Mouse (Mus musculus): ENCODE measurements around the gene Stx16. TPM values are rescaled to one million over a fixed set of nuclear protein-coding genes. Genes with fewer than 3 reads are reported as not detected.
A peak's percentile ranks its signal among the peaks of the same experiment; 100 is the strongest.

The Stx16 gene
- 67.1 and 79.4 TPM in 2 replicates for polyA plus RNA-seq (2012; rRNA removed)

DNA sequence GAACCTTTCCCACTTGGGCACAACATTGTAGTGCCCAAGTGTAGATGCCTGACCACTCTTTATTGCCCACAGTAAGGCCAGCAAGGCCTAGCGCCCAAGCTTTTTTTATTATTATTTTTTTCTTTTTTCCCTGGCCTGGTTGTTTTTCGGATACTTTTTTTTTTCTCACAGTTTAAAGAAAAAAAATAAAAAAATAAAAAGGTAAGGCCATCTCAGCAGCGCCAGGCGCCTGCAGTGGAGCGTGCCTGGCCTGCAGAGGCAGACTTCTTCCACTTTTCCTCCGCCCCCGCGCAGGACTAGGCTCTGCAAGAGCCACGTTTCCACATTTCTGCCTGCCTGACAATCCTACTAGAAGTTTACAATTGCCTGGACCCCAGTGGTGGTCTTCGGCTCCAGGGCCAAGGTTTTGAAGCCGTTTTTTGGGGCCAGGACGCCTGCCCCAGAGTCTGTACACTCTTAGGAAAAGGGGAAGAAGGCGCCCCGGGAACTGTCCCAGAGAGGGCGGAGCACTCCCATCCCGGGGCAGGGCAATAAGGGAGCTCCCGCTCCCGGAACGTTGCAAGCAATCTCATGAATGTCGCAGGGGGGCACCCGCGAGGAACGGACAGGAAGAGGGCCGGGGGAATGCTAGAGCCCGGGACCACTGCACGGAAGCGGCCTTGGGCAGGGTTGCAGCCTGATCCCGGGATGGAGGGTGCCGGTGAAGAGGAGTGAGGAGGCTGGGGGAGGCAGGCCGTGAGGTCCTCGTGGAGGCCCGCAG lies at the start of gene Stx16:
Gene Stx16 (plus strand): TSS at position 636 of the 760 bp plus-strand sequence.
- Histone ChIP-seq H3K27ac (ENCODE audit: insufficient read depth, low read length) (peak within 1 kb of the TSS; percentile 89), H3K4me1 (ENCODE audit: control insufficient read depth, insufficient read depth, low read length) (peaks cover 2% of the 10 kb centered on the region; the same call in 1 of the 2 replicates), H3K4me3 (ENCODE audit: insufficient read depth, low read length) (peak within 1 kb of the TSS; percentile 85)
- TF ChIP-seq CTCF (IDR thresholded peaks at IDR 0.05; ENCODE audit: extremely low read depth, insufficient read depth, low read length) = no peak
- TF ChIP-seq POLR2A (IDR thresholded peaks at IDR 0.05; ENCODE audit: extremely low read depth, insufficient read depth, low read length) = peak; percentile 64; the same call in 1 of the 2 replicates

DNA sequence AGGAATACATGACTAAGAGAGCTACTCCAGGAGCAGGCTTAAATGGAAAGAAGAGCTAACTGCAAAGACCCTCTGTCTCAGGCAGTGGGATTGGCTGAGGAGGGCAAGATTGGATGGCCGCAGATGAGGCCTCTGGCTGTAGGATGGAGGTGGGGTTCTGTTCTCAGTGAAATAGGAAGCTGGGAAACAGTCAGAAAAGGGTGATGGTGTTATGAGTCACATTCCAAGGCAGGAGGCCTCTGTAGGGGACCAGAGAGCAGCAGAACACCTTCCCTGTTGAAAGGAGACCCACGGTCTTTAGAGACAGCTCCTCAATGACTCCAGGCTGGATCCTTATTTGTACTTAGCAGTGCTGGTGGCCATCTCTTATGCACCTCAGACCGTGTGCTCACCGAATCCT lies 49.7 kb upstream of the Stx16 start:
- no peak overlapping the region for H3K27ac ChIP-seq (ENCODE audit: insufficient read depth, low read length)
- H3K4me3 ChIP-seq (ENCODE audit: insufficient read depth, low read length) = no peak overlapping the region
- TF ChIP-seq CTCF (IDR thresholded peaks at IDR 0.05; ENCODE audit: extremely low read depth, insufficient read depth, low read length) (no peak), POLR2A (IDR thresholded peaks at IDR 0.05; ENCODE audit: extremely low read depth, insufficient read depth, low read length) (no peak)
- no peaks in the 10 kb centered on the region for H3K4me1 ChIP-seq (ENCODE audit: control insufficient read depth, insufficient read depth, low read length)

DNA sequence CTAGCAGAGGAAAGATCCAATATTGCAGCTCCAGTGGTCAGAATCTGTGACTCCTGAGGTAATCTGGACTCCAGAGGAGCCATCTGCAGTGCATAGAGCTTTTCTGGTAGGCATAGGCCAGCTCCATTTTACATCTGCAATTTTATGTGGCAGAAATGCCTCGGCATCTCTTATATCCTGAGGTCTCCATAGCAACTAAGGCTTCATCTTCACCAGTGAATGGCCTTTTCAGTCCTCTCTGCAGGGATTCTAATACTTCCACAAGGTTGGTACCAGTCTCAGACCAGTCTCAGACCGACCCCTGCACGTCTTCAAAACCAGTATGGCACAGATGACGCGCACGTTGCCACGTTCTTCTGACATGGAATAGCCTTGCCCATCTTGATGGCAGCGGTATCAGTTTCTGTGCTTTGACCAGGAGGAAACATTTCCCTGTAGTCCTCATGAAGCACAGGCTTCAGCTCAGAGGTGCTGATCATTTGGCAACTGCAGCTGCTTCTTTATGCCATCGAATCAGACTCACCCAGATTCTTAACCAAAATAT lies 42.8 kb upstream of the Stx16 start:
- no peaks in the 10 kb centered on the region for H3K4me1 ChIP-seq (ENCODE audit: control insufficient read depth, insufficient read depth, low read length)
- no peak for TF ChIP-seq CTCF (IDR thresholded peaks at IDR 0.05; ENCODE audit: extremely low read depth, insufficient read depth, low read length)
- TF ChIP-seq POLR2A (IDR thresholded peaks at IDR 0.05; ENCODE audit: extremely low read depth, insufficient read depth, low read length) = no peak
- H3K4me3 ChIP-seq (ENCODE audit: insufficient read depth, low read length) = no peak overlapping the region
- H3K27ac ChIP-seq (ENCODE audit: insufficient read depth, low read length) = no peak overlapping the region

DNA sequence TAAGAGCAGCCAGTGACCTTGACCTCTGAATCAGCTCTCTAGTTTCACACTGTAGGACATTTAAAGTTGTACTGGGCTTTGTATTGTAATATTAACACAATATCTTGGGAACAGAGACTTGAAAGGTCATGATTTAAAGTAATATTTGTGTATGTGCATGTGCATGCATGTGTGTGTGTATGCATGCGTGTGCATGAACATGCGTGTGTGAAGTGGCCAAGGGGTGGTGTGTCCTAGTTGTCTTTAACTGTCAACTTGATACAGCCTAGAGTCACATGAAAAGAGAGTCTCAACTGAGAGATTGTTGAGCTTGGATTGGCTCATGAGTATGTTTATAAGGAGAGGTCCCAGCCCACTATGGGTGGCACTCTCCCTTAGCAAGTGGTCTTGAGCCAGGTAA lies 28.5 kb upstream of the Stx16 start:
- H3K4me1 ChIP-seq (ENCODE audit: control insufficient read depth, insufficient read depth, low read length) = no peaks in the 10 kb centered on the region
- H3K27ac ChIP-seq (ENCODE audit: insufficient read depth, low read length) = no peak overlapping the region
- no peak overlapping the region for H3K4me3 ChIP-seq (ENCODE audit: insufficient read depth, low read length)
- TF ChIP-seq CTCF (IDR thresholded peaks at IDR 0.05; ENCODE audit: extremely low read depth, insufficient read depth, low read length) = no peak
- no peak for TF ChIP-seq POLR2A (IDR thresholded peaks at IDR 0.05; ENCODE audit: extremely low read depth, insufficient read depth, low read length)

DNA sequence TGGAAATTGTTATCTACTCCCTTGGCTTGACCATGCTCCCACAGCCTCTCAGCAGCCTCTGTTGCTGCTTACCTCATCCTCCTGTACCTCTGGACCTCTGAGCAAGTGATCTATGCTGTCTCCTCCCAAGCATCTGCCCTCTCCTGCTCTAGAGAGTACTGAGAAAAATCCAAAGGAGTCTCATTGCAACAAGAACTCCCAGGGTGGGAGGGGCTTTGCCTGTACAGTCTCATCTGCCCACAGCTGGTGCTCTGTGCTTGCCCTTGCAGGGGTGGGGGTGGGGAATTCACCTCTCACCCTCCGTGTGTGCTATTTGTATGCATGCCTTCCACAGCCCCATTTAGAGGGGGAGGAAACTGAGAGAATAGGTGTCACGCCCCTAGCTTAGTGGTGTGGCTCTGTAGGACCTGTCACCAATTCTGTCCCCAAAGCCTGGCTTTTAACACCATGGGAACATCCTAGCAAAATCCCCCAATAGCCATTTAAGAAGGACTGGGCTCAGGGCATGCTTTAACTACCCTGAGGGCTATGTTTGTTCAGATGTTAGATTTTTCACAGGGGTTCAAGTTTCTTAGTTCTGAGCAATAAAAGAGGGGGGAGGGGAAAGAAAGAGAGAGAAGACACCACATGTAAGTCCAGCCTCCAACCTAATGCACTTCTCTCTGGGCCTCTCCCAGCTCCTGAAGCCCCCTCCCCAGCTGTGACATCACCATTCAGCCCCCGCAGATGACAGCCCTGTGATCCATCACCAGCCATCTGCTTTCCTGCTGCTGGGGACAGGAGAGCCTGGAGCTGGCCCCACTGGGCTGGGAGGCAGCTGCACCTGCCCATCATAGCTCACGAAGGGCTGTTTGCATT lies 26.4 kb upstream of the Stx16 start:
- no peak overlapping the region for H3K4me3 ChIP-seq (ENCODE audit: insufficient read depth, low read length)
- TF ChIP-seq CTCF (IDR thresholded peaks at IDR 0.05; ENCODE audit: extremely low read depth, insufficient read depth, low read length) (no peak), POLR2A (IDR thresholded peaks at IDR 0.05; ENCODE audit: extremely low read depth, insufficient read depth, low read length) (no peak)
- H3K27ac ChIP-seq (ENCODE audit: insufficient read depth, low read length) = no peak overlapping the region
- no peaks in the 10 kb centered on the region for H3K4me1 ChIP-seq (ENCODE audit: control insufficient read depth, insufficient read depth, low read length)

DNA sequence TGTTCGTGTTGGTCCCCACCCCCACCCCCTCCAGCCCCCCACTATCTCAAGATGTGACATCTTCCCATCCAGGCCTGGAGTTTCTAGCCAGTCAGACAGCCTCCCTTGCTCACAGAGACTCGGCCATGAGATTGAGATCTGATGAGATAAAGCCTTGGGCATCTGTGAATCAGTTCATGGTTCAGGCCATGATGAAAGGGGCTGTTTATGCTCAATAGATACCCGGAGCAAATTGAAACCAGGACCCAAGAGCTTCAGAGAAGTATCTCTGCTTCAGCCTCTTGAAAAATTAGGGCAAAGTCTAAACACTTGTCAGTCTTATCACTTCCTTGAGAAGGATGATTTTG lies 25.8 kb upstream of the Stx16 start:
- H3K27ac ChIP-seq (ENCODE audit: insufficient read depth, low read length) = no peak overlapping the region
- no peak overlapping the region for H3K4me3 ChIP-seq (ENCODE audit: insufficient read depth, low read length)
- no peak for TF ChIP-seq POLR2A (IDR thresholded peaks at IDR 0.05; ENCODE audit: extremely low read depth, insufficient read depth, low read length)
- no peak for TF ChIP-seq CTCF (IDR thresholded peaks at IDR 0.05; ENCODE audit: extremely low read depth, insufficient read depth, low read length)
- H3K4me1 ChIP-seq (ENCODE audit: control insufficient read depth, insufficient read depth, low read length) = no peaks in the 10 kb centered on the region

DNA sequence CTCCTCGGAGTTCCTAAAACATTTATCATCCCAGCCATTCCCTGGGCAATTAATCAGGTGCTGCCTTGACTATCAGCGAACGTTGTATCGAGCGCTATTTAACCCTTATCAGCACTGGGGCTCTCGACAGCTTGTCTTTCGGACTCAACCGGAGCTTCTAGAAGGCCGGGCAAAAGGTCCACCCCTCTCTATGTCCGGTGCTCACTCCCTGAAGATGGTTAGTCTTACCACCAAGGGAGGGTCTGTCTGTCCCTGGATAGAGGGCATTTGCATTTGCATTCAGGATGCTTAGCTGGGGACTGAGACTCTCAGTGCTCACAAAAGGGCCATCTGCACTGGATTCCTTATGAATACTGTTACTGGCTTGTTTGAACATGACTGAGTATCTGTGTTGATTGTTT lies 25.0 kb upstream of the Stx16 start:
- no peak overlapping the region for H3K4me3 ChIP-seq (ENCODE audit: insufficient read depth, low read length)
- H3K27ac ChIP-seq (ENCODE audit: insufficient read depth, low read length) = no peak overlapping the region
- TF ChIP-seq CTCF (IDR thresholded peaks at IDR 0.05; ENCODE audit: extremely low read depth, insufficient read depth, low read length) (no peak), POLR2A (IDR thresholded peaks at IDR 0.05; ENCODE audit: extremely low read depth, insufficient read depth, low read length) (no peak)
- no peaks in the 10 kb centered on the region for H3K4me1 ChIP-seq (ENCODE audit: control insufficient read depth, insufficient read depth, low read length)

DNA sequence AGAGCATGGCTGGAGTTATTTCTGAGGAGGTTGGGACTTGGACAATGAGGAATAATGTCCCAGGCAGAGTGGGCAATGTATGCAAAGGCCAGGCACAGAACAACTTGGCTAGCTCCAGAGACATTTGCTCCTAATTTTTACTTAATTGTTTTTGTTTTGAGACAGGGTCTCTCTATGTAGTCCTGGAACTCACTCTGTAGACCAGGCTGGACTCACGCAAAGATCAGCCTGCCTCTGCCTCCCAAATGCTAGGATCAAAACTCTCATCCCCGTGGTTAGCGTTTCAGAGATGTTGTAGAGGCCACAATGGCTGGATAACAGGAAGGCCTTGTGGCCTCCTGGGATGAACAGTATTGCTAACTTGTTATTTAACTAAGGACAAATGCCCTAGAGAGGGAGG lies 21.6 kb upstream of the Stx16 start:
- TF ChIP-seq CTCF (IDR thresholded peaks at IDR 0.05; ENCODE audit: extremely low read depth, insufficient read depth, low read length) = no peak
- TF ChIP-seq POLR2A (IDR thresholded peaks at IDR 0.05; ENCODE audit: extremely low read depth, insufficient read depth, low read length) = no peak
- Histone ChIP-seq H3K4me3 (ENCODE audit: insufficient read depth, low read length) (no peak overlapping the region), H3K4me1 (ENCODE audit: control insufficient read depth, insufficient read depth, low read length) (no peaks in the 10 kb centered on the region), H3K27ac (ENCODE audit: insufficient read depth, low read length) (no peak overlapping the region)

DNA sequence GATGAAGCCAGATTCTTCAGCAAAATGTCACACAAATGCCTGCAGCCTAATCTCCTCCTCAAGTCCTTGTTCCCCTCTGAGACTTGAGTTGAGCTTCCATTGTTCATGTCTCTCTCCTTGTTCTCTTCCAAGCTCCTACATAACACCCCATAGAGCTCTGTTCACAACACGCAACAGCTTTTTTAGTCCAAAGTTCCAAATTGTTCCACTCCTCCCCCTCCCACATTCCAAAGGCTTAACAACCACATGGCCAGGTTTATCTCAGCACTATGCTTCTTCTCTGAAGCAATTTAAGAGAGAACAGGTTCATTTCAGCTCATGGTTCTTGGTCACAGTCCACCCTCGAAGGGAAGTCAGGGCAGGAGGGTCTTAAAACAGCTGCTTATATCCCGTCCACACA lies 18.4 kb upstream of the Stx16 start:
- Histone ChIP-seq H3K4me3 (ENCODE audit: insufficient read depth, low read length) (no peak overlapping the region), H3K27ac (ENCODE audit: insufficient read depth, low read length) (no peak overlapping the region), H3K4me1 (ENCODE audit: control insufficient read depth, insufficient read depth, low read length) (no peaks in the 10 kb centered on the region)
- no peak for TF ChIP-seq CTCF (IDR thresholded peaks at IDR 0.05; ENCODE audit: extremely low read depth, insufficient read depth, low read length)
- no peak for TF ChIP-seq POLR2A (IDR thresholded peaks at IDR 0.05; ENCODE audit: extremely low read depth, insufficient read depth, low read length)
